Mouse (Mus musculus) kidney, postnatal 36 days (tissue): Measurements from ENCODE around the gene Selp.
A peak's percentile ranks its signal among the peaks of the same experiment; 100 is the strongest.

ENCODE experiments used
- DNase-seq, 2 experiments: peaks; one replicate each; pipeline ENCODE4 v3.0.0; 2021 to 2022; ENCODE audit warnings: mixed read lengths in 2 of 2

The Selp gene

DNA sequence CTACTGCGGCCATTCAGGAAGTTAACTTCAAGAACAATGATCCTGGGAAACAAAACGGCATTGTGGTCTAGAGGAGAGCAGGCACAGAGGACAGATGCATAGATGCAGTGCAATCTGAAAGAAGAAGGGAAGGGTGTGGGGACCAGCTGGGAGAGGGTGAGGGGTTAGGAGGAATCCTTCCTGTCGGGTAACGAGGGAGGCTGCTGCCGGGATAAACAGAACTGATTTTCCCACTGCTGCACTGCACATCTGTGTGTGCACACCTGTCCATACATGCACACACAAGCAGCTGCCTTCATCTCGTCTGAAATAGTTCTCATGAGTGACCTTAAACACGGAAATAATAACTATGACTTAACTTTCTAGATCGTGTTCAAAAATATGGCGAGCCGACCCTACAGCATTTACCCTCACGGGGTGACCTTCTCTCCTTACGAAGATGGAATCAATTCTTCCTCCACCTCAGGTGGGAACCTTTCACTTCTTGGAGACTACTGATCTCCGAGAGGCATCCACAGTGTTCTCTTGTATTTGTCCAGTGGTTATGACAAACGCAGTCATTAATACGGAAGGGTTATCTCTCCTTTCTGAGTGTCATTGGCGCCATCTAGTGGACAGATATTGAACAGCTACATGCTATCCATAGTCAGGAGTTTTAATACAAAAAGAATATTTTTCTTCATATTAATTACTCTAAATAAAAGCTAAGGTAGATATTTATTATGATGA, 69.2 kb downstream of the Selp start:
- peak; percentile 36 to 77 for DNase-seq

DNA sequence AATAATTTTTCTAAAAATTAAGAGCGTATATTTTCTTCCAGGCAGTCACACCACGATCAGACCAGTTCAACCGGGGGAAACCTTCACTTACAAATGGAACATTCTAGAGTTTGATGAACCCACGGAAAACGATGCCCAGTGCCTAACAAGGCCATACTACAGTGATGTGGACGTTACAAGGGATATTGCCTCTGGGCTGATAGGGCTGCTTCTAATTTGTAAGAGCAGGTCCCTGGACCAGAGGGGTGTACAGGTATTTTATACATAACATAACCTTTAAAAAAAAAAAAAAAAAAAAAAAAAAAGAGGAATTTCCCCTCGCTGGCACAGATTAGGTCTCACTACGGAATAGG, 69.8 kb downstream of the Selp start:
- DNase-seq: no peak

DNA sequence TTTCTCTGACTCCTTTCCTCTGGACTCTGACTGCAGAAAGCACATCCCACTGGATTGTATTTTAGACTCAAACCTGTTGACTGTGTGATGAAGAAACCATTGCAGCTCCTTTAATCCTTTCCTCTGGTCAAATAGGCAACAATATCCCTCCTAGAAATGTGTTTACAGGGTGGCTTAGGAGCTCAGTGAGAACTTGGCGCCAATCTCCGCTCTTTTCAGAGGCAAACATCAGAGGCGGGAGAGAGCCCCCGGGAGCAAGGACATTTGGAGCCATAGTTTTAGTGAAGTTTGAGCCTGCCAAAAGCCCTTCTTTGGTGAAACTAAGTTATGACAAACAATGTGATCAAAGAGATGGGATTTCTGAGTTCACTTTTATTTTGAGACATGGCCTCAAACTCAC, 70.3 kb downstream of the Selp start:
- no peak for DNase-seq

GRCm38 (mm10) chr1:164187002-164187560, 72.0 kb downstream of the Selp start:
- peak; percentile 16 to 20 for DNase-seq

DNA sequence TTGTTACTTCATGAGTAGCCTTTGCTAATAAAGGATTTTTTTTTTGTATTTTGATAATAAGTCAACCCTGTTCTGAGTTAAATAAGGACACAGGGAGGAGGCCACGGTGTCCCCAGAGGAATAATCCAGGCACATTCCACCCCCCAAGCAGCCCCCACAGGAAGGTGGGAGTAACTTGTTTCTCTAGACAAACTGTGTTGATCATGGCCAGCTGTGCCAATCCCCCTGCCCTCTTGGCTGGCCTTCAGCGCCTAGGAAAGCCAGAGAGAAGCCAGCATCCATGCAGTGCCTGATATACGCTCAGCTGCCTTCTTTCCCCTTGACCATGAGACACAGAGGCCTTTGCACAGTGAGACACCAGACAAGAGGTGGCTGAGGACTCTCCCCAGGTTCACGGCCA, 84.5 kb downstream of the Selp start:
- DNase-seq: no peak
